Mouse (Mus musculus) heart, embryonic 11.5 days (tissue): ENCODE results near the gene Rai14. TPM values are rescaled to one million over a fixed set of nuclear protein-coding genes. Genes with fewer than 3 reads are reported as not detected.

Source experiments
- ATAC-seq: fragments of 200-750 bp; cut with Nextera tagmentation; replicated peaks from 2 replicates; pipeline ENCODE4 v1.8.0; 2017; ENCODE audit warnings: moderate library complexity; ENCODE audit not compliant: insufficient number of reproducible peaks, low FRiP score, low TSS enrichment
- H3K27ac ChIP-seq: fragments of 300-500 bp; sonication (generic); 2 replicates; pipeline ENCODE4 v1.5.1; 2014; ENCODE audit warnings: mild to moderate bottlenecking, low read depth, low read length
- H3K27me3 ChIP-seq: fragments of 300-500 bp; sonication (generic); 2 replicates; pipeline ENCODE4 v1.6.1; 2014; ENCODE audit warnings: mild to moderate bottlenecking, low read length, mixed read lengths; ENCODE audit not compliant: control insufficient read depth, insufficient read depth
- H3K36me3 ChIP-seq: fragments of 300-500 bp; sonication (generic); 2 replicates; pipeline ENCODE4 v1.6.1; 2014; ENCODE audit warnings: mild to moderate bottlenecking, low read length, moderate library complexity, mixed read lengths; ENCODE audit not compliant: control insufficient read depth, insufficient read depth
- H3K4me1 ChIP-seq: fragments of 300-500 bp; sonication (generic); 2 replicates; pipeline ENCODE4 v1.6.1; 2014; ENCODE audit warnings: low read length; ENCODE audit not compliant: control insufficient read depth, insufficient read depth
- H3K4me2 ChIP-seq: fragments of 300-500 bp; sonication (generic); 2 replicates; pipeline ENCODE4 v1.6.1; 2014; ENCODE audit warnings: mild to moderate bottlenecking, moderate library complexity
- H3K4me3 ChIP-seq: fragments of 300-500 bp; sonication (generic); 2 replicates; pipeline ENCODE4 v1.5.1; 2014; ENCODE audit warnings: low read depth, low read length
- H3K9ac ChIP-seq: fragments of 300-500 bp; sonication (generic); 2 replicates; pipeline ENCODE4 v1.6.1; 2014; ENCODE audit warnings: mild to moderate bottlenecking, low read depth, low read length, moderate library complexity
- H3K9me3 ChIP-seq: fragments of 300-500 bp; sonication (generic); replicated peaks from 2 replicates; pipeline ENCODE4 v1.6.1; 2016; ENCODE audit warnings: low read length; ENCODE audit not compliant: control insufficient read depth
- WGBS: fragments of 180-500 bp; shearing (Covaris S2); extraction: QIAGEN DNeasy Blood & Tissue Kit; methylation state at CpG from one replicate; pipeline ENCODE4 v1.1.7; 2014; ENCODE audit not compliant: insufficient replicate concordance; 5-methylcytosine and 5-hydroxymethylcytosine counted together
- polyA plus RNA-seq: library from polyadenylated mRNA; unstranded; fragments of >200 nt; fragmentation: Nextera tagmentation; extraction: Ambion mirVana; gene quantifications from 2 replicates; pipeline ENCODE4 v1.2.1, GENCODE M21; 2014

Rai14 gene
- polyA plus RNA-seq, 1 experiment from 2014 or later, result 30.5 TPM

- no peak overlapping the region for H3K27ac ChIP-seq
- H3K27me3 ChIP-seq, result no peaks in the 10 kb centered on the region
- no peak overlapping the region for H3K9ac ChIP-seq
- no peaks in the 10 kb centered on the region for H3K4me1 ChIP-seq
- H3K9me3 ChIP-seq, result no peaks in the 10 kb centered on the region
- 76% methylated on average over 10 of the region's 10 CpGs for WGBS
- no peak overlapping the region for H3K4me2 ChIP-seq
- no peak for ATAC-seq
- no peaks in the 10 kb centered on the region for H3K36me3 ChIP-seq
- H3K4me3 ChIP-seq, result no peak overlapping the region
Measured at GRCm38 (mm10) chr15:10584359-10585187, 129.9 kb downstream of the Rai14 start.

- Histone ChIP-seq H3K4me1 (no peaks in the 10 kb centered on the region), H3K9ac (no peak overlapping the region)
- no peak for ATAC-seq
Measured at GRCm38 (mm10) chr15:10583408-10583807, 131.0 kb downstream of the Rai14 start.

GRCm38 (mm10) chr15:10579159-10579558 is 135.3 kb downstream of the Rai14 start:
- peaks cover 4% of the 10 kb centered on the region; the same call in 1 of the 2 replicates for H3K36me3 ChIP-seq
- H3K27ac ChIP-seq, result no peak overlapping the region
- no peak overlapping the region for H3K4me2 ChIP-seq
- no peaks in the 10 kb centered on the region for H3K4me1 ChIP-seq
- no peak for ATAC-seq
- no peaks in the 10 kb centered on the region for H3K9me3 ChIP-seq
- H3K9ac ChIP-seq, result no peak overlapping the region
- H3K27me3 ChIP-seq, result no peaks in the 10 kb centered on the region
- H3K4me3 ChIP-seq, result no peak overlapping the region
- 90% methylated on average over 3 of the region's 3 CpGs for WGBS

More at GRCm38 (mm10) chr15:10583408-10583807, 131.0 kb downstream of the Rai14 start:
- WGBS, result 49% methylated on average over 8 of the region's 8 CpGs
- no peaks in the 10 kb centered on the region for H3K9me3 ChIP-seq
- H3K27ac ChIP-seq, result no peak overlapping the region
- H3K4me3 ChIP-seq, result no peak overlapping the region
- no peaks in the 10 kb centered on the region for H3K36me3 ChIP-seq
- no peak overlapping the region for H3K4me2 ChIP-seq
- H3K27me3 ChIP-seq, result no peaks in the 10 kb centered on the region

GRCm38 (mm10) chr15:10566486-10566885 is 147.9 kb downstream of the Rai14 start:
- Histone ChIP-seq H3K9me3 (no peaks in the 10 kb centered on the region), H3K27me3 (no peaks in the 10 kb centered on the region), H3K4me3 (no peak overlapping the region), H3K4me2 (no peak overlapping the region), H3K4me1 (no peaks in the 10 kb centered on the region), H3K9ac (no peak overlapping the region), H3K27ac (no peak overlapping the region), H3K36me3 (peaks cover 4% of the 10 kb centered on the region; the same call in 1 of the 2 replicates)
- ATAC-seq, result no peak
- WGBS, result 79% methylated on average over 7 of the region's 7 CpGs

DNA sequence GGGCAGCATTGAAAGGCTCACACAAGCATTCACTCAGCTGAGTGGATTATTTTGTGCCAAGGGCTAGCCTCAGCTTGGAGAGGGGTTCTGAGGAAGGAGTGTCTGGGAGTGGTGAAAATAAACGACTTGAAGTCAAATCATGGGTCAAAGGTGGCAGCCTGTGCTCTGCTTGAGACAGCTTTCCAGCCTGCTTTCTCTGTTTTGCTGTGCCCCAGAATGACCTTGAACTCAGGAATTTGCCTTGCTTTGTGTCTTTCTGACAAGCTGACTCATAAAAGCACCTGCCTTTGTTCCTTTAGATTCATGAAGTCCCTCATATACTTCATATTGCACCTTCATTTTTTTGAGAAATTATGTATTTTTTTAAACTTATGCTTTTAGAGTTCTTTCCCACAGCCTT is 150.2 kb downstream of the Rai14 start:
- peaks cover 4% of the 10 kb centered on the region; the same call in 1 of the 2 replicates for H3K36me3 ChIP-seq
- WGBS, result 25% methylated on average over 1 of the region's 1 CpGs
- H3K27me3 ChIP-seq, result no peaks in the 10 kb centered on the region
- H3K4me3 ChIP-seq, result no peak overlapping the region
- no peak overlapping the region for H3K4me2 ChIP-seq
- no peaks in the 10 kb centered on the region for H3K4me1 ChIP-seq
- no peak for ATAC-seq
- no peaks in the 10 kb centered on the region for H3K9me3 ChIP-seq
- H3K27ac ChIP-seq, result no peak overlapping the region
- H3K9ac ChIP-seq, result no peak overlapping the region

DNA sequence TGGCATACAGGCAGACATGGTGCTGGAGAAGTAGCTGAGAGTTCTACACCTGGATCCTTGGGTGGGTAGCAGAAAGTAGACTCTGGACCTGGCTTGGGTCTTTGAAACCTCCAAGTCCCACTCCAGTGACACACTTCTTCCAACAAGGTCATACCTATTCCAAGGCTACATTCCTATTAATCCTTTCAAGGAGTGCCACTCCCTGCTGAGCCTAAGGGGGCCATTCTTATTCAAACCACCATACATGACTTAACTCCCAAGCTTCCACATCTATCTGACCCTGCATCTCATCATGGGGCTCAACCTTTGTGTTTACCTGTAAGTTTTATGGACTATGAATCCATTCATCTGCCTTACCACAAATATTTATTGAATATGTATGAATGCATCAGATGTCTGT is 152.1 kb downstream of the Rai14 start:
- H3K36me3 ChIP-seq, result no peaks in the 10 kb centered on the region
- H3K9me3 ChIP-seq, result no peaks in the 10 kb centered on the region
- H3K9ac ChIP-seq, result no peak overlapping the region
- H3K4me3 ChIP-seq, result no peak overlapping the region
- ATAC-seq, result no peak
- no peak overlapping the region for H3K4me2 ChIP-seq
- H3K27me3 ChIP-seq, result no peaks in the 10 kb centered on the region
- H3K27ac ChIP-seq, result no peak overlapping the region
- no peaks in the 10 kb centered on the region for H3K4me1 ChIP-seq

- H3K9ac ChIP-seq, result no peak overlapping the region
- 85% methylated on average over 7 of the region's 7 CpGs for WGBS
- ATAC-seq, result no peak
Measured at GRCm38 (mm10) chr15:10560005-10560404, 154.4 kb downstream of the Rai14 start.

GRCm38 (mm10) chr15:10558465-10558864 is 156.0 kb downstream of the Rai14 start, which contains the start of gene Ttc23l:
Ttc23l (minus strand) TSS chr15:10558668.
- WGBS, result 82% methylated on average over 13 of the region's 13 CpGs
- Histone ChIP-seq H3K27me3 (no peaks in the 10 kb centered on the region), H3K4me2 (no peak within 1 kb of the TSS), H3K4me3 (no peak within 1 kb of the TSS), H3K36me3 (no peaks in the 10 kb centered on the region), H3K4me1 (no peaks in the 10 kb centered on the region), H3K27ac (no peak within 1 kb of the TSS), H3K9me3 (no peaks in the 10 kb centered on the region), H3K9ac (no peak within 1 kb of the TSS)
- no peak for ATAC-seq

More at GRCm38 (mm10) chr15:10560005-10560404, 154.4 kb downstream of the Rai14 start:
- Histone ChIP-seq H3K4me1 (no peaks in the 10 kb centered on the region), H3K36me3 (no peaks in the 10 kb centered on the region), H3K4me3 (no peak overlapping the region), H3K9me3 (no peaks in the 10 kb centered on the region), H3K27ac (no peak overlapping the region), H3K27me3 (no peaks in the 10 kb centered on the region), H3K4me2 (no peak overlapping the region)

DNA sequence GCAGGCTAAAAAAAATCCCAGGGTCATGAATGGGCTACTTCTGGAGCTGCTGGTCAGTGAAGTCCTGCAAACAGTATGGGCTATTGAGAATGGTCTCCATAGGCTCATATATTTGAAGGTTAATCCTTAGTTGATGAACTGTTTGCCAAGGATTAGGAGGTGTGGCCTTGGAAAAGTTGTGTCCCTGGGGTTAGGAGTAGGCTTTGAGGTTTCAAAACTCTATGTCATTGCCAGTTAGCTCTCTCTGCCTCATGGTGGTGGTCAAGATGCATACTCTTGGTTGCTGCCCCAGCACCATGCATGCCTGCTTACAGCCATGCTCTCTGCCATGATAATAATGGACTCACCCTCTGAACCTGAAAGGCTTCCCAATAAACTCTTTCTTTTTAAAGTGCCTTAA is 160.1 kb downstream of the Rai14 start:
- Histone ChIP-seq H3K36me3 (no peaks in the 10 kb centered on the region), H3K27me3 (no peaks in the 10 kb centered on the region), H3K9ac (no peak overlapping the region), H3K4me1 (no peaks in the 10 kb centered on the region), H3K4me3 (no peak overlapping the region), H3K9me3 (no peaks in the 10 kb centered on the region), H3K4me2 (no peak overlapping the region), H3K27ac (no peak overlapping the region)
- ATAC-seq, result no peak
